Mouse (Mus musculus): ENCODE results near the gene Ralgapa2. TPM values are rescaled to one million over a fixed set of nuclear protein-coding genes. Genes with fewer than 3 reads are reported as not detected.

Gene Ralgapa2
- total and polyA plus RNA-seq, 3 experiments = 5.6 to 10.3 (median 8.9) TPM

DNA sequence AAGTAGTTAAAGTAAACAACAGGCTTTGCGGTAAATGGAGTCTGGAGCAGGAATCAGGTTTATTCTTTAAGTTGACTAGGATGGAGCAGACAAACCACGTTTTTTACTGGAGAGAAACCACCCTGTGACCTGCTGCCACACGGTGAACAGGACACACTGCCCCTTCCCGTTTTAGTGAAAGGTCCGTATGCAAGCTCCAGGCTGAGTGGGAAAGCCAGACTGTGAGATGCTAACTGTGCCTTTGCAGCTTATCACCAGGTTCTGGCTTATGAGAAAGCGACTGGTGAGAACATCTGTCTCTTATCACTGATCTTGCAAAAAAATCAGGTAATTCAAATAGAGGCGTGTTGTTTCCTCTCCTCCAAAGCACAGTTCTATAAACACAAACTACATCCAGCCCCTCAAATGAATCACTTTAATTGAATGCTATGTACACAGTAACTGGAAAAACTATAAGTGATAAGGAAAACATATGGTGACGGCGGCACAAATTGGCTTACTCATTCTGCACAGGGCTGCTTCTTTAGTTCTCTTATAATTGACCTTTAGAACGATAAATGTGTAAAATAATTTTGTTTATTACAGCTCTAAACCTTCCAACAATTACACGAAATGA, 146.7 kb downstream of the Ralgapa2 start:
- Histone ChIP-seq H3K79me2 (replicated peaks; ENCODE audit: control insufficient read depth, extremely low read depth, insufficient read depth, poor library complexity, severe bottlenecking) (no peaks in the 10 kb centered on the region), H3K27me3 (replicated peaks) (no peaks in the 10 kb centered on the region), H3K27ac (ENCODE audit: insufficient read depth, low read depth) (no peak overlapping the region), H3K4me1 (ENCODE audit: control insufficient read depth in 1 of 2, insufficient read depth in 2 of 2) (peaks cover 0 to 12% of the 10 kb centered on the region in 2 experiments; a peak in 1 of 4 replicates), H3K36me3 (replicated peaks in 1 of 2; ENCODE audit: control insufficient read depth in 1 of 2, insufficient read depth in 1 of 2, low read length in 1 of 2) (peaks cover 0 to 52% of the 10 kb centered on the region in 2 experiments), H3K9ac (ENCODE audit: insufficient read depth, low read depth) (no peak overlapping the region), H3K9me3 (replicated peaks; ENCODE audit: low read length) (no peaks in the 10 kb centered on the region), H3K4me2 (ENCODE audit: insufficient read depth, low read depth, poor library complexity, severe bottlenecking) (no peak overlapping the region), H3K4me3 (replicated peaks in 1 of 3; ENCODE audit: low read depth in 2 of 3, low read length in 2 of 3, poor library complexity in 1 of 3) (no peak overlapping the region)
- no peak for TF ChIP-seq MAZ (IDR thresholded peaks at IDR 0.05; ENCODE audit: low read depth, low read length)
- TF ChIP-seq NRF1 (IDR thresholded peaks at IDR 0.05; ENCODE audit: low read depth, low read length) = no peak
- TF ChIP-seq GABPA (IDR thresholded peaks at IDR 0.05; ENCODE audit: insufficient replicate concordance, low read depth, low read length) = no peak
- dilution Hi-C loops (cut with MboI; ENCODE audit: extremely low pct_ligation_motif_present, extremely low pct_unique_long_range_greater_than_20kb, low sequenced_read_pairs) = no loop called here
- DNase-seq (ENCODE audit: extremely low read depth) = no peak
- in situ Hi-C loops (cut with MboI; ENCODE audit: low pct_ligation_motif_present, low pct_unique_long_range_greater_than_20kb, low sequenced_read_pairs) = no loop called here

DNA sequence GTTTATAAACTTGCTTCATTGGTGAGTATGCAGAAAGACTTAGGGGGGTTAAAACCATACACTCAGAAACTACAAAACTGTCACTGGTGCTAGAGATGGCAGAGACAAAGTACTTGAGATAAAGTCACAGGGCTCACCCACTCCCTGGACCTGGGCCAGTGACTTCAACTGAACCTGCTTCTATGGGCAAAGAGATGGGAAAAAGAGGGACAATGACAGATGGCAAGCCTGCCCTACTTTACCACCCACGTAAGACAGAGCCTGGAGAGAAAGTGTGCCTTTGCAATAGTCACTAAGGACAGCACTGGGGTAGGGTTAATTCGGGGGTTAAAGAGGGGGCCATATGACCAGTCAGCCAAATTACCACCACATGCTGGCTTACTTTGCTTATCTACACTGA, 148.7 kb downstream of the Ralgapa2 start:
- TF ChIP-seq RCOR1 (conservative IDR thresholded peaks at IDR 0.05; ENCODE audit: low read depth, low read length) = no peak
- TF ChIP-seq EP300 (IDR thresholded peaks at IDR 0.05; ENCODE audit: low read length) = no peak
- TF ChIP-seq MXI1 (IDR thresholded peaks at IDR 0.05; ENCODE audit: low read depth, low read length) = no peak
- TF ChIP-seq SIN3A (IDR thresholded peaks at IDR 0.05; ENCODE audit: low read length) = no peak
- no peak for TF ChIP-seq POLR2AphosphoS2 (IDR thresholded peaks at IDR 0.05; ENCODE audit: low read depth, low read length)
- TF ChIP-seq ZNF384 (IDR thresholded peaks at IDR 0.05; ENCODE audit: low read depth, low read length) = no peak
- no peak for TF ChIP-seq JUND (conservative IDR thresholded peaks at IDR 0.05; ENCODE audit: low read depth, low read length)
- no peak for TF ChIP-seq CTCF (conservative IDR thresholded peaks at IDR 0.05 in 1 of 2, IDR thresholded peaks at IDR 0.05 in 1 of 2; ENCODE audit: low read depth in 2 of 2, low read length in 2 of 2)
- no peak for TF ChIP-seq ZC3H11A (IDR thresholded peaks at IDR 0.05; ENCODE audit: low read depth, low read length)
- TF ChIP-seq MYC (IDR thresholded peaks at IDR 0.05; ENCODE audit: low read depth, low read length) = no peak
- TF ChIP-seq ZMIZ1 (IDR thresholded peaks at IDR 0.05; ENCODE audit: low read depth, low read length) = no peak
- TF ChIP-seq USF1 (IDR thresholded peaks at IDR 0.05; ENCODE audit: low read depth, low read length) = no peak
- no peak for TF ChIP-seq UBTF (IDR thresholded peaks at IDR 0.05; ENCODE audit: low read depth, low read length)
- DNase-seq (ENCODE audit: extremely low read depth) = no peak
- in situ Hi-C loops (cut with MboI; ENCODE audit: low pct_ligation_motif_present, low pct_unique_long_range_greater_than_20kb, low sequenced_read_pairs) (no loop called here), dilution Hi-C loops (cut with MboI; ENCODE audit: extremely low pct_ligation_motif_present, extremely low pct_unique_long_range_greater_than_20kb, low sequenced_read_pairs) (no loop called here)
- H3K27ac ChIP-seq (ENCODE audit: insufficient read depth, low read depth) = no peak overlapping the region
- H3K4me3 ChIP-seq (replicated peaks in 1 of 3; ENCODE audit: low read depth in 2 of 3, low read length in 2 of 3, poor library complexity in 1 of 3) = no peak overlapping the region
- H3K4me2 ChIP-seq (ENCODE audit: insufficient read depth, low read depth, poor library complexity, severe bottlenecking) = no peak overlapping the region
- H3K9me3 ChIP-seq (replicated peaks; ENCODE audit: low read length) = no peaks in the 10 kb centered on the region
- no peak overlapping the region for H3K9ac ChIP-seq (ENCODE audit: insufficient read depth, low read depth)
- no peaks in the 10 kb centered on the region for H3K79me2 ChIP-seq (replicated peaks; ENCODE audit: control insufficient read depth, extremely low read depth, insufficient read depth, poor library complexity, severe bottlenecking)
- peaks cover 0 to 6% of the 10 kb centered on the region in 2 experiments; a peak in 1 of 4 replicates for H3K4me1 ChIP-seq (ENCODE audit: control insufficient read depth in 1 of 2, insufficient read depth in 2 of 2)
- H3K36me3 ChIP-seq (replicated peaks in 1 of 2; ENCODE audit: control insufficient read depth in 1 of 2, insufficient read depth in 1 of 2, low read length in 1 of 2) = peaks cover 0 to 53% of the 10 kb centered on the region in 2 experiments
- H3K27me3 ChIP-seq (replicated peaks) = no peaks in the 10 kb centered on the region
